Mouse (Mus musculus): Measurements from ENCODE around the gene Clec14a. TPM values are rescaled to one million over a fixed set of nuclear protein-coding genes. Genes with fewer than 3 reads are reported as not detected.
"Not testable (repeated sequence)": the region's sequence is repeated elsewhere in the genome, so short reads cannot be mapped to it uniquely, and the experiment has no call there.

The Clec14a gene
- total RNA-seq (2021), result 1 to 10 TPM; 2.5 to 4.2 TPM
- long read RNA-seq, experiment 1, full-length matches to known transcripts, result 11 of 11 reads
- long read RNA-seq, experiment 1, partial matches to known transcripts, result 0 of 11 reads
- long read RNA-seq, experiment 1, other reads (novel, unspliced or antisense), result 0 of 11 reads
- long read RNA-seq, experiment 2, full-length matches to known transcripts, result 10 of 10 reads
- long read RNA-seq, experiment 2, partial matches to known transcripts, result 0 of 10 reads
- long read RNA-seq, experiment 2, other reads (novel, unspliced or antisense), result 0 of 10 reads

DNA sequence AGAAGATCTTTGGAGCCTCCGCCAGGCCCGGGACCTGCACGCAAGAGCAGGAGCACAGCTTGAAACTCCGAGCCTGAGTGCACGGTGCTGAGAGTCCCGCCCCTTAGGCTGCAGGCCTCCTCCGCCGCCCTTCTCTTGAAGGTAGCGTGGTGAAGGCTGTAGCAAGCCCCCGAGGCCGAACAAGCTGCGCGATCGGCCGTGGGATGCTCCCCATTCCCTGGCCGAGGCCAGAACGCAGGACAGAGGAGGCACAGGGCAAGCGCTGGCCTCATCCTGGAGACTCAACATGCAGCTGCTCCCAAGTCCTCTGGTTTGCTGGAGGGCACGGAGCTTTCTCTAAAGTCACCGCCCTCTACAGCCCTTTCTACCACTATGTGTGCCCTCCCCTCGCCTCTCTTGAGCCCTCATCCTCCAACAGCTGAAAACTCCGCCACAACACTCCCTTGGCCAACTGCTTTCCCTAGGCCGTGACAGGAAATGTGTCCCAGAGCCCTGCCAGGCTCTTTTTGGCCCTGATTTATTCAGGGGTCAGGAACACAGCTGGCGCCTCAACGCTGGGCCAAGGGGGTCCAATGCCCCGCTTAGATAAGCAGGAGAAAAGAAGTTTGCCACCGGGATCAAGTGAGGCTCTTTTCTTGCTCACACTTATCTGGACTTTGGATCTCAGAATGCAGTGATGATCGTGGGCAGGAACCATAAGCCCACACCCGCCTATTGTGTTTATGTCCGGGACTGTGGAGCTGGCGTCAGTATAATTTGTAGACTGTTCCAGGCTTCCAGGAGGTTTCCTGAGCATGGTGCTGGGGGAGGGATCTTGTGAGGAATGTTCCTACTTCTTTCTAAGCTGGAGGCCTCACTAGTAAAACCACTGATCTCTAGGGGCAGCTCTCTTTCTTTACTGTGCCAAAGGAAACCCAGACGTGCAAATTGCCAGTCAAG is at the start of gene Clec14a:
TSS of gene Clec14a (minus strand) at position 728 of the 939 bp plus-strand sequence.
- peak; percentile 40 for DNase-seq
- H3K27ac ChIP-seq, result peak within 1 kb of the TSS; percentile 92
- intact Hi-C loops (cut with DNase I), result no loop called here
- no peak for TF ChIP-seq CTCF (IDR thresholded peaks at IDR 0.05)
- peak within 1 kb of the TSS; percentile 77 for H3K4me3 ChIP-seq

DNA sequence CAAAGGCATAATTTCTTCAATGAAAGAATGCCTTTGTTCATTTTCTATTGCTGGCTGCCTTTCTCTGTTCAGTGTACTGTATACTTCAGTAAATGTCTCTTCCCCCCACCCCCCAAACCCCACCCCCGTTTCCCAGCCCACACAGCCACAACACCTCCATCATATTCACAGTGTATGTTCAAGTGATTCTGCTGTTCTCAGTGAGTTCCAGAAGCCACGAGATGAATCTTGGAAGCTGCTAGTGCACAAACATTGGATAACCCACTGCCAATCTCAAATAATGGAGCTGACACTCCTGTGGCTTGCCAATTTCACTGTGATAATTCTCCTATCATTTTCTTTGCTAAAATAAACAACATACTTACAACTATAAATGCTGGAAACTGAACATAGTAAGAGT is 38.7 kb upstream of the Clec14a start:
- intact Hi-C loops (cut with DNase I), result no loop called here
- no peak for DNase-seq
- TF ChIP-seq CTCF (IDR thresholded peaks at IDR 0.05), result no peak

DNA sequence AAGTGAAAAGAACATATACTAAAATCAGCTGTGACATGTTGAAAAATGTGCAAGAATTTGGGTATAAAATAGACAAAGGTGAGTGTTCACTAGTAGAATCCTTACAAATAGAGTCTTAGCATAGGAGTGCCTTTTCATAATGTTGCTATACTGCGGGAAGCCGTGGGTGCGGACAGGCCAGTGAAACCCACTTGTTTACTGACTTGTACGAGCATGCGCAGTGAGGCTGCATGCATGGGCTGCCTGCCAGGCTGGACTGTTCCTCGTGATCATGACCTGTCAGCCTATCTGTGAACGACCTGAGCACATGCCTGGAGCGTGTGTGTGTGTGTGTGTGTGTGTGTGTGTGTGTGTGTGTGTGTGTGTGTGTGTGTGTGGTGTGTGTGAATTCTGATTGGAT is 37.3 kb upstream of the Clec14a start:
- H3K4me3 ChIP-seq; H3K27ac ChIP-seq; DNase-seq; intact Hi-C loops (cut with DNase I): not testable (repeated sequence)

More for the DNA sequence above, 38.7 kb upstream of the Clec14a start:
- Histone ChIP-seq H3K27ac (no peak overlapping the region), H3K4me3 (no peak overlapping the region)

DNA sequence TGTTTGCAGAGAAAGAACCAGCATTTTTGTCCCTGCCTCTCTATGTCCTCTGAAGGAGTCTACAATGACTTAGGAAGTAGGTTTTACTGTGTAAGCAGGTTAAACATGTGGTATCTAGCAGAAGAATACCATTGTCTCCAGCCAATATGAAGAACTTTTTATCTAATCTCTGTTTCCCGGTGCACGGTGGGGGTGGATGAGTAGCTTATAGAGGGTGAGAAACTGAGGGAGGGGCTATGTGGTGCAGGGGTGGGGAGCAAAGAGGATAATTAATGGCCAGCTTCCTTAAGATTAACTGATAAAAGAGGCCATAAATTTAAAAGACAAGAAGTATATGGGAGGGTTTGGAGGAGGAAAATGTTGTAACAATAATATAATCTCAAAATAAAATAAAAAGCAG is 36.5 kb upstream of the Clec14a start:
- DNase-seq, result no peak
- Histone ChIP-seq H3K27ac (no peak overlapping the region), H3K4me3 (no peak overlapping the region)
- TF ChIP-seq CTCF (IDR thresholded peaks at IDR 0.05), result no peak
- intact Hi-C loops (cut with DNase I), result no loop called here

DNA sequence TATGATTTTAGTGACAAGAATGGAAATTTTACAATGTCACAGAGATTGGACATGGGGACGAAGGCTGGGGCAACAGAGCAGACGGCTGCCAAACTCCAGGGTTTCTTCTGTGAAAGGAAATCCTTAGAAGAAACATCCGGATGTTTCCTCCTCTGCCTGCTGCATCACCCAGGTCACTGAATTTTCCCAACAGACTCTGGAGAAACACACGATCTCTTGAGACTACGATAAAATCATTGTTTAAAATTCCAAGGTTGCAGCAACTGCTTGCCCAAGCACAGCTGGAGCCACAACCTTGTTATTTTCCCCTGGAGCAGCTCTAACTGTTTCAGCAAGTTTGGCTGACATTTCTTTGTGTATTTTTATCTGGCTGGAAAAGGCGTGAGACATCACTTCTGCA is 27.9 kb upstream of the Clec14a start:
- Histone ChIP-seq H3K4me3 (no peak overlapping the region), H3K27ac (peak overlapping the region; percentile 56; the same call in 1 of the 2 replicates)
- intact Hi-C loops (cut with DNase I), result no loop called here
- no peak for DNase-seq
- no peak for TF ChIP-seq CTCF (IDR thresholded peaks at IDR 0.05)

DNA sequence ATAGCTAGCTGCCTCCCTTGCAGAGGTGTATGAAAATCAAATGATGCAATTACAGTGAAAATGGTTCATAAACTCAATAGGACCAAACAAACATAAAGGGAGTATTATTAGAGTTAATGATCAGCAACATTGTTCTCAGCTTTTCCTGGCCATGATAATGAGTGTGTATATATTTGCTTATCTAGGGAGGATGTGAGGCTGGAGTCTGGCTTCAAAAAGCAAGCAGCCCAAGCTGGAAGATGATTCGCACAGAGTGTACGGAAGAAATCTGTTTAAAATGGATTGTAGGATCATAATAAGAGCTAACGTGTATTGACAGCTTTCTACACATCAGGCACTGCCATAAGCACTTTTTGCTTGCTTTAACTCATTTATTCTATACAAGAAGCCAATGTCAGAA is 16.8 kb upstream of the Clec14a start:
- no peak overlapping the region for H3K27ac ChIP-seq
- intact Hi-C loops (cut with DNase I), result no loop called here
- TF ChIP-seq CTCF (IDR thresholded peaks at IDR 0.05), result no peak
- no peak for DNase-seq
- H3K4me3 ChIP-seq, result no peak overlapping the region

DNA sequence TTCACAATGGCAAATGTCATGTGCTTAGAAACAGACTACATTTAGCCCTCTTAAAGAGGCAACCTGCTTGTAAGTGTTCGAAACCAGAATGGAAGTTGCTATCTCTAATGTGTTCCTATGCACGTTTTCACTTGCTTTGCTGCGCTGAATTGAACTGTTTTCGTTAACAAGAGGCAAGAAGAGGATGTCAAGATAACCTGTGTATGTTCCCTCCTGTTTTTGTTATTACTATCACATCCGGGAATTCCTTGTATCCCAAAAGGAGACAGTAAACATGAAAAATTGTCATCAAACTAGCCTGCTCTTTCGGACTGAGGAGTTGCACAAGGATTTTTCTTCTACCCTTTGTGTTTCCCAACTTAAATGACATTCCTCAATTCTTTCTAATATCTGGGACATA is 1.4 kb upstream of the Clec14a start:
- H3K27ac ChIP-seq, result peak overlapping the region; percentile 92
- intact Hi-C loops (cut with DNase I), result no loop called here

DNA sequence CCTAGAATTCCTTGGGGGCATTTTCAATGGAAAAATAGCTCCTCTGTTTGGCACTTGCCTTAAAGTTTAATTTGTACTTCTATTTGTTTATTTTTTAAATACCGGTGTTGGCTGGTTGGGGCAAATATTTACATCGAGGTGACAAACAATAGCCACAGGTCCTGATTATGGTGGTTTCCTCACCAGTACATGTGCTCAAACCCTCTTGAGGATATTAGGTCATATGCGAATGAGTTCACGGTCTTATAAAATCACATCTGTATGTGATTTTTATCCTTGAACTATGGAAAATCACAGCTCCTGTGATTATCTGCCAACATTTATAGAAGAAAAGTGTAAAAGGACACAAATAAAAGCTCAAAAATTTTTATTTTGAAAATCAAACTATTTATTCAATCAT is 415 bp upstream of the Clec14a start:
- DNase-seq, result no peak
- intact Hi-C loops (cut with DNase I), result no loop called here
- peak overlapping the region; percentile 77; the same call in 1 of the 2 replicates for H3K4me3 ChIP-seq

More for the DNA sequence above, 1.4 kb upstream of the Clec14a start:
- TF ChIP-seq CTCF (IDR thresholded peaks at IDR 0.05), result no peak
- DNase-seq, result no peak
- H3K4me3 ChIP-seq, result no peak overlapping the region

DNA sequence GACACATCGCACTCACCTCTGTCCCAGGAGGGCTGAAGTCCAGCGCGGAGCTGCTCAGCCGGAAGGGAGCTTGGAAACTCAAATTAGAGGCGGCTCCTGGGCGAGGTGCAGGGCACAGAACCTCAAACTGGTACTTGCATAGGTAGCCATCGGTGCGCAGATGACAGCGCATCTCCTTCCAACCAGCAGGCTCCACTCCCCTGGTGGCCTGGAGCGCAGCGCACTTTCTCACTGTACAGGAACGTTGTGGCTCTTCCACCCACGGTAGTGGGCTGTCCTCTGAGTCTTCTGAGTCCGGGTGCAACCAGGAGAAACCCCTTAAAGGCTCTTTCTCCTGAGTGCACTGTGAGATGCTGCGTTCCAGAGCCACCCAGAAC is 916 bp downstream of the Clec14a start:
- no peak for TF ChIP-seq CTCF (IDR thresholded peaks at IDR 0.05)
- peak; percentile 16 for DNase-seq
- intact Hi-C loops (cut with DNase I), result no loop called here
- Histone ChIP-seq H3K4me3 (peak overlapping the region; percentile 77), H3K27ac (peak overlapping the region; percentile 92)

More for the DNA sequence above, 415 bp upstream of the Clec14a start:
- no peak for TF ChIP-seq CTCF (IDR thresholded peaks at IDR 0.05)
- H3K27ac ChIP-seq, result peak overlapping the region; percentile 92

DNA sequence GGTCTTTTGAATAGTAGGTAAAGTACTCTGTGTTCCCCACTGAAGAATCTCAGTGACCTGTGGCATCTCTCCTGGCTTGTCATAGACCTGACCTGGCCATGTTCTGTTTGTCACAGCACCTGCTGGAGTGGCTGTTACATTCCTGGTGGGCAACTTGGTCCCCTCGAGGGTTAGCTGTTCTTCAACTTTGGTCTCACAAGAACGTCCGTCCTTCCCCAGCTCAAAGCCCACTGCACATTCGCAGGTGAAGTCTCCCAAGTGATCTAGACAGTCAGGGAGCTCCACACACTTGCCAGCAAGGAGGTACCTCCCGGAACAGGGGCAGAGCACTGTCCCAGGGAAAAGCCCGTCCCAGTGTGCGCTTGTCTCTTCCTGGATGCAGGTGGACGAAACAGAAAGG is 1.3 kb downstream of the Clec14a start:
- TF ChIP-seq CTCF (IDR thresholded peaks at IDR 0.05), result no peak
- H3K4me3 ChIP-seq, result peak overlapping the region; percentile 77
- H3K27ac ChIP-seq, result peak overlapping the region; percentile 92
- intact Hi-C loops (cut with DNase I), result no loop called here
- no peak for DNase-seq

DNA sequence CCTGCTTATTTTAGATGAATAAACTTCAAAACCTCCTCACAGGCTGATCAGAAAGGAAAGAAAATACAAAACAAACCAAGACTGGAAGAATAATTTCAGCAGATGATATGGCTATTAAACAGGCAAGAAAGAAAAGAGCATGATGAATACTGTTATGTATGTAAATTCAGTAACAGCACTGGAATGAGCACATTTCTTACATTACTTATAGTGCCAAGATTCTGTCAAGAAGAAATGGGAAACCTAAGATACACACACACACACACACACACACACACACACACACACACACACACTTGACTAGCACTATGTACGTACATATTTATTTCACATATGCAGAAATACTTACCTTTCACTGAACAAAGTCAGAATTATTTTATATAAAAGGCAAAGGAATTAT is 17.2 kb downstream of the Clec14a start:
- TF ChIP-seq CTCF (IDR thresholded peaks at IDR 0.05), result no peak
- Histone ChIP-seq H3K27ac (no peak overlapping the region), H3K4me3 (no peak overlapping the region)
- DNase-seq, result no peak
- intact Hi-C loops (cut with DNase I), result no loop called here

DNA sequence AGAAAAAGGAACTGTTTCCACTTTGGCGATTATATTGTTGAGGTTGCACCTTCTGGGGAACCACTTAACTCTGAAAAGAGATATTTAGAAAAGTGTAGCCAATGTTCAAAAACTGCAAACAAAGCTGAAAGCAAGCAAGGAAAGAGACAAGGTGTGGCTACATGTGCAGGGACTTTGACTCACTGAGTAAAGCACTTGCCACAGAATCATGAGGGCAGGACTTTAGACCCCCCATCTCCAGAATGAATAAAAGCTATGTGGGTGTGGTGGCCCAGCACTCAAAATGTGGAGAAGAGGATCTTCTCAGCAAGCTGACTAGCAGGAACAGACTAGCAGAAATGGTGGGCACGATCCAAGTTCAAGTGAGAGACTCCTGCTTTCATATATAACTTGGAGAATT is 36.6 kb downstream of the Clec14a start:
- H3K4me3 ChIP-seq, result no peak overlapping the region
- intact Hi-C loops (cut with DNase I), result no loop called here
- H3K27ac ChIP-seq, result no peak overlapping the region
- DNase-seq, result no peak
- TF ChIP-seq CTCF (IDR thresholded peaks at IDR 0.05), result no peak

DNA sequence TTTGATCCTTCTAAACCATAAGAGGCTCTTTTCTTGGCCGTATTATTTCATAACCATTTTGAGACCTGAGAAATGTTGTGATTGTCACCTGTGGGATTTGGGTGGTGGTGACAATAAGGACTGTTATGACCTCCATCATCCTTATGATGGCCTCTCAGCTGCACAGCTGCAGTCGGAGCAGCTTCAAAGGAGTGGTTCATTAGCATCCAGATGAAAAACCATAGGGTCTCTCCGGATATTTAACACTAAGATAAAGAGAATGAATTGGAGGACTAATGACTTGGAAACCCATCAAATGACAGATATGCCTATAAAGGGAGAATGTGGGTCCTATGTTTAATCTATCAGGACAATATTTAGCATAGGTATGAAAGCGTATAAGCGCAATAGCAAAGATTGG is 43.4 kb downstream of the Clec14a start:
- intact Hi-C loops (cut with DNase I), result no loop called here
- no peak for TF ChIP-seq CTCF (IDR thresholded peaks at IDR 0.05)
- Histone ChIP-seq H3K27ac (no peak overlapping the region), H3K4me3 (no peak overlapping the region)
- DNase-seq, result no peak
